8 mouse cellular contexts compared by ENCODE assay signal in genomic region chr2:153492179-153492517, GRCm38 (mm10). TPM values are rescaled to one million over a fixed set of nuclear protein-coding genes. Genes with fewer than 3 reads are reported as not detected.
DNase-seq lines count a peak whose midpoint lies in the region; ATAC-seq and TF ChIP-seq lines count a peak whose summit lies in the region.

No protein-coding gene starts in this region.

- TF ChIP-seq EP300 in liver, postnatal 0 days (IDR thresholded peaks at IDR 0.05; ENCODE audit: low read depth), result no peak
- TF ChIP-seq EP300 in stomach, postnatal 0 days (optimal IDR thresholded peaks at IDR 0.05), result no peak

- ATAC-seq in heart, embryonic 14.5 days (ENCODE audit: insufficient number of reproducible peaks, insufficient read depth, low FRiP score, low read depth), result no peak
- ATAC-seq in liver, postnatal 0 days, result peak; percentile 1; the same call in 1 of the 2 replicates
- 0 out of 2 replicates have a peak, but pooled peaks have one; percentile 8 for ATAC-seq in stomach, postnatal 0 days (ENCODE audit: low FRiP score, low TSS enrichment)

- WGBS in heart, embryonic 14.5 days, result under 1% methylated on average over 22 of the region's 24 CpGs
- under 1% methylated on average over 24 of the region's 24 CpGs for WGBS in liver, postnatal 0 days (ENCODE audit: insufficient replicate concordance)
- WGBS in stomach, postnatal 0 days, result 3% methylated on average over 24 of the region's 24 CpGs

- no peak for TF ChIP-seq POLR2A in bone marrow macrophage, adult 2 months (IDR thresholded peaks at IDR 0.05; ENCODE audit: borderline replicate concordance, low read depth, low read length)

- H3K27me3 ChIP-seq in heart, embryonic 14.5 days (ENCODE audit: control insufficient read depth, insufficient read depth, low read length), result no peaks in the 10 kb centered on the region
- no peaks in the 10 kb centered on the region for H3K27me3 ChIP-seq in liver, postnatal 0 days (ENCODE audit: insufficient read depth, low read length)
- H3K27me3 ChIP-seq in stomach, postnatal 0 days (ENCODE audit: control insufficient read depth, insufficient read depth, low read length), result no peaks in the 10 kb centered on the region

- TF ChIP-seq CTCF in left cerebral cortex, adult 2 months (IDR thresholded peaks at IDR 0.05), result no peak
- TF ChIP-seq CTCF in bone marrow macrophage, adult 2 months (IDR thresholded peaks at IDR 0.05; ENCODE audit: low read depth, low read length), result no peak
- TF ChIP-seq CTCF in liver, postnatal 0 days (IDR thresholded peaks at IDR 0.05; ENCODE audit: low read depth), result no peak
- TF ChIP-seq CTCF in stomach, postnatal 0 days (IDR thresholded peaks at IDR 0.05; ENCODE audit: low read depth), result no peak

- no peaks in the 10 kb centered on the region for H3K36me3 ChIP-seq in heart, embryonic 14.5 days (ENCODE audit: control insufficient read depth, insufficient read depth, low read length)
- H3K36me3 ChIP-seq in liver, postnatal 0 days (replicated peaks; ENCODE audit: insufficient read depth, low read length), result no peaks in the 10 kb centered on the region
- H3K36me3 ChIP-seq in stomach, postnatal 0 days (ENCODE audit: control insufficient read depth, insufficient read depth, low read length), result no peaks in the 10 kb centered on the region

- peaks cover 53% of the 10 kb centered on the region for H3K4me1 ChIP-seq in bone marrow macrophage, adult 2 months (ENCODE audit: control insufficient read depth, insufficient read depth, low read length)
- H3K4me1 ChIP-seq in heart, embryonic 14.5 days (ENCODE audit: control insufficient read depth in 2 of 2, insufficient read depth in 2 of 2, low read length in 2 of 2), result peaks cover 44 to 57% of the 10 kb centered on the region in 2 experiments
- peaks cover 71% of the 10 kb centered on the region for H3K4me1 ChIP-seq in liver, postnatal 0 days (ENCODE audit: insufficient read depth)
- no peaks in the 10 kb centered on the region; the same call in 1 of the 2 replicates for H3K4me1 ChIP-seq in stomach, postnatal 0 days (replicated peaks; ENCODE audit: control insufficient read depth, insufficient read depth)

- H3K4me2 ChIP-seq in heart, embryonic 14.5 days (ENCODE audit: low read length), result peak overlapping the region; percentile 96
- peak overlapping the region; percentile 94 for H3K4me2 ChIP-seq in liver, postnatal 0 days (ENCODE audit: low read depth, low read length)
- peak overlapping the region; percentile 97 for H3K4me2 ChIP-seq in stomach, postnatal 0 days (replicated peaks; ENCODE audit: low read depth)

- no peak for DNase-seq in left cerebral cortex, adult 2 months (ENCODE audit: extremely low spot score in 1 of 2, low spot score in 2 of 2)
- DNase-seq in left cerebral cortex, postnatal 25 days (ENCODE audit: low spot score in 2 of 2), result no peak
- DNase-seq in liver, postnatal 0 days, result no peak
- no peak for DNase-seq in stomach, postnatal 0 days (ENCODE audit: low spot score)
- DNase-seq in embryo, embryonic 11 days, result no peak
- DNase-seq in adrenal gland, adult 2 months, result no peak

- H3K27ac ChIP-seq in left cerebral cortex, adult 2 months, result peak overlapping the region; percentile 90
- no peak overlapping the region for H3K27ac ChIP-seq in bone marrow macrophage, adult 2 months (ENCODE audit: insufficient read depth, low read depth, low read length)
- H3K27ac ChIP-seq in heart, embryonic 14.5 days (replicated peaks in 1 of 2; ENCODE audit: control insufficient read depth in 1 of 2, insufficient read depth in 1 of 2, low read depth in 2 of 2, low read length in 2 of 2), result peak overlapping the region in 1 of 2 experiments; percentile 86; a peak in 2 of 4 replicates
- H3K27ac ChIP-seq in liver, postnatal 0 days (ENCODE audit: low read depth), result peak overlapping the region; percentile 91
- no peak overlapping the region for H3K27ac ChIP-seq in stomach, postnatal 0 days (replicated peaks)

- no peaks in the 10 kb centered on the region for H3K9me3 ChIP-seq in heart, embryonic 14.5 days (ENCODE audit: control insufficient read depth, low read length)
- no peaks in the 10 kb centered on the region for H3K9me3 ChIP-seq in liver, postnatal 0 days (ENCODE audit: low read length)
- no peaks in the 10 kb centered on the region for H3K9me3 ChIP-seq in stomach, postnatal 0 days (ENCODE audit: control insufficient read depth, low read length)

- H3K4me3 ChIP-seq in left cerebral cortex, adult 2 months, result peak overlapping the region; percentile 70
- peak overlapping the region; percentile 30 for H3K4me3 ChIP-seq in bone marrow macrophage, adult 2 months (ENCODE audit: insufficient read depth, low read length)
- peak overlapping the region; percentile 45 to 64 for H3K4me3 ChIP-seq in heart, embryonic 14.5 days (ENCODE audit: control insufficient read depth in 1 of 2, insufficient read depth in 1 of 2, low read depth in 1 of 2, low read length in 2 of 2)
- H3K4me3 ChIP-seq in liver, postnatal 0 days (ENCODE audit: low read depth, low read length), result peak overlapping the region; percentile 75
- H3K4me3 ChIP-seq in stomach, postnatal 0 days (ENCODE audit: low read depth, low read length), result peak overlapping the region; percentile 61

- intact Hi-C loops in left cerebral cortex, adult 2 months (cut with DNase I), result loop anchor here (2.0 to 10.0 kb wide), 2 partner anchors 37 to 253 kb away; partner anchors contain the start of genes Mapre1 and Nol4l
- intact Hi-C loops in left cerebral cortex, postnatal 25 days (cut with DNase I), result loop anchor here (2.0 kb wide), 1 partner anchor 37 kb away; the partner anchor contains the start of gene Nol4l

- peak overlapping the region; percentile 85 for H3K9ac ChIP-seq in heart, embryonic 14.5 days (ENCODE audit: low read length)
- H3K9ac ChIP-seq in liver, postnatal 0 days (replicated peaks), result peak overlapping the region; percentile 72
- H3K9ac ChIP-seq in stomach, postnatal 0 days (ENCODE audit: low read length), result peak overlapping the region; percentile 65

RNA-seq across cellular contexts. Expression of gene 4930404H24Rik, which starts 0.4 kb away (rescaled TPM):
- total RNA-seq in left cerebral cortex, adult 2 months (2021), result not detected
- not detected for total RNA-seq in left cerebral cortex, postnatal 25 days (2021)
- not detected in 2 replicates for polyA plus RNA-seq in bone marrow macrophage, adult 2 months (2012; ENCODE audit: insufficient read depth, insufficient read length, missing spikeins)
- polyA plus RNA-seq in heart, embryonic 14.5 days (2014; fragmentation: Nextera tagmentation; extraction: Ambion mirVana), result not detected in 2 replicates
- polyA plus RNA-seq in liver, postnatal 0 days (2015; fragmentation: Nextera tagmentation; extraction: Ambion mirVana), result not detected in 2 replicates
- not detected in 2 replicates for polyA plus RNA-seq in stomach, postnatal 0 days (2015; fragmentation: Nextera tagmentation; extraction: Ambion mirVana)
- not detected for total RNA-seq in adrenal gland, adult 2 months (2021)
- polyA plus RNA-seq in adrenal gland, adult 2 months (2012; rRNA removed), result not detected in 2 replicates

RNA-seq across cellular contexts. Expression of gene Nol4l, which starts 37.6 kb away (rescaled TPM):
- total RNA-seq in left cerebral cortex, adult 2 months (2021), result 10 to 100 TPM; 45.0 to 51.3 TPM
- total RNA-seq in left cerebral cortex, postnatal 25 days (2021), result 10 to 100 TPM; 45.0 to 48.4 TPM
- polyA plus RNA-seq in bone marrow macrophage, adult 2 months (2012; ENCODE audit: insufficient read depth, insufficient read length, missing spikeins), result 15.9 and 19.2 TPM in 2 replicates
- polyA plus RNA-seq in heart, embryonic 14.5 days (2014; fragmentation: Nextera tagmentation; extraction: Ambion mirVana), result 10.0 and 12.6 TPM in 2 replicates
- 1.7 and 1.9 TPM in 2 replicates for polyA plus RNA-seq in liver, postnatal 0 days (2015; fragmentation: Nextera tagmentation; extraction: Ambion mirVana)
- 4.4 and 4.8 TPM in 2 replicates for polyA plus RNA-seq in stomach, postnatal 0 days (2015; fragmentation: Nextera tagmentation; extraction: Ambion mirVana)
- 10 to 100 TPM; 11.5 to 16.4 TPM for total RNA-seq in adrenal gland, adult 2 months (2021)
- polyA plus RNA-seq in adrenal gland, adult 2 months (2012; rRNA removed), result 6.5 and 9.2 TPM in 2 replicates

Comparison
In these comparisons a context has a peak if more than half of its experiments do, and no peak if none do; other contexts are left out.
1. H3K27ac ChIP-seq: peak in left cerebral cortex, adult 2 months (single experiment) and liver, postnatal 0 days (single experiment); none in bone marrow macrophage, adult 2 months (single experiment) and stomach, postnatal 0 days (single experiment).
2. Peak in every context shown above with its lines, with median percentiles within 50 percentile points of each other: H3K4me3 ChIP-seq, H3K4me2 ChIP-seq and H3K9ac ChIP-seq.